Mouse (Mus musculus) midbrain, embryonic 16.5 days (tissue): Measurements from ENCODE around the gene Vsir. TPM values are rescaled to one million over a fixed set of nuclear protein-coding genes. Genes with fewer than 3 reads are reported as not detected.

Experiments
- ATAC-seq: fragments of 200-750 bp; cut with Nextera tagmentation; 2 replicates; pipeline ENCODE4 v1.8.0; 2017; ENCODE audit warnings: moderate TSS enrichment
- H3K27ac ChIP-seq: fragments of 300-500 bp; sonication (generic); 2 replicates; pipeline ENCODE4 v1.5.1; 2014; ENCODE audit warnings: mild to moderate bottlenecking, low read length, mixed read lengths
- H3K27me3 ChIP-seq: fragments of 300-500 bp; sonication (generic); 2 replicates; pipeline ENCODE4 v1.6.1; 2014; ENCODE audit warnings: low read depth, low read length, mixed read lengths; ENCODE audit not compliant: control insufficient read depth, insufficient read depth
- H3K36me3 ChIP-seq: fragments of 300-500 bp; sonication (generic); 2 replicates; pipeline ENCODE4 v1.6.1; 2014; ENCODE audit warnings: mild to moderate bottlenecking, low read length, moderate library complexity, mixed read lengths; ENCODE audit not compliant: control insufficient read depth, insufficient read depth
- H3K4me1 ChIP-seq: fragments of 300-500 bp; sonication (generic); 2 replicates; pipeline ENCODE4 v1.6.1; 2014; ENCODE audit warnings: mild to moderate bottlenecking, low read length, mixed read lengths; ENCODE audit not compliant: control insufficient read depth, insufficient read depth
- H3K4me2 ChIP-seq: fragments of 300-500 bp; sonication (generic); 2 replicates; pipeline ENCODE4 v1.6.1; 2014; ENCODE audit warnings: mild to moderate bottlenecking, low read length, mixed read lengths
- H3K4me3 ChIP-seq: fragments of 300-500 bp; sonication (generic); 2 replicates; pipeline ENCODE4 v1.5.1; 2014; ENCODE audit warnings: low read depth, mild to moderate bottlenecking, low read length, moderate library complexity, mixed read lengths
- H3K9ac ChIP-seq: fragments of 300-500 bp; sonication (generic); 2 replicates; pipeline ENCODE4 v1.6.1; 2014; ENCODE audit warnings: low read depth, low read length, mixed read lengths
- H3K9me3 ChIP-seq: fragments of 300-500 bp; sonication (generic); replicated peaks from 2 replicates; pipeline ENCODE4 v1.6.1; 2014; ENCODE audit warnings: mild to moderate bottlenecking, low read length, mixed read lengths; ENCODE audit not compliant: control insufficient read depth, poor library complexity, severe bottlenecking
- WGBS: fragments of 180-500 bp; shearing (Covaris S2); extraction: QIAGEN DNeasy Blood & Tissue Kit; methylation state at CpG from one replicate; pipeline ENCODE4 v1.1.7; 2014; 5-methylcytosine and 5-hydroxymethylcytosine counted together
- polyA plus RNA-seq: library from polyadenylated mRNA; unstranded; fragments of >200 nt; fragmentation: Nextera tagmentation; extraction: Ambion mirVana; gene quantifications from 2 replicates; pipeline ENCODE4 v1.2.1, GENCODE M21; 2015

Gene Vsir
- polyA plus RNA-seq, 1 experiment from 2014 or later = 1.5 TPM

GRCm38 (mm10) chr10:60389447-60389865 lies 42.8 kb downstream of the Vsir start:
- Histone ChIP-seq H3K27ac (no peak overlapping the region), H3K4me1 (no peaks in the 10 kb centered on the region), H3K9me3 (no peaks in the 10 kb centered on the region), H3K4me2 (no peak overlapping the region), H3K4me3 (no peak overlapping the region), H3K36me3 (no peaks in the 10 kb centered on the region), H3K9ac (no peak overlapping the region), H3K27me3 (no peaks in the 10 kb centered on the region)
- ATAC-seq = no peak
- 66% methylated on average over 9 of the region's 9 CpGs for WGBS

- no peak overlapping the region for H3K4me3 ChIP-seq
- no peaks in the 10 kb centered on the region for H3K4me1 ChIP-seq
- H3K27ac ChIP-seq = no peak overlapping the region
- 36% methylated on average over 6 of the region's 6 CpGs for WGBS
- H3K36me3 ChIP-seq = no peaks in the 10 kb centered on the region
- no peak for ATAC-seq
- H3K9me3 ChIP-seq = no peaks in the 10 kb centered on the region
- H3K4me2 ChIP-seq = no peak overlapping the region
- no peak overlapping the region for H3K9ac ChIP-seq
- H3K27me3 ChIP-seq = no peaks in the 10 kb centered on the region
Observed at GRCm38 (mm10) chr10:60390177-60390903, 43.7 kb downstream of the Vsir start.

- ATAC-seq = no peak
- Histone ChIP-seq H3K4me1 (no peaks in the 10 kb centered on the region), H3K27ac (no peak overlapping the region), H3K9me3 (no peaks in the 10 kb centered on the region), H3K27me3 (no peaks in the 10 kb centered on the region), H3K4me2 (no peak overlapping the region), H3K4me3 (no peak overlapping the region), H3K9ac (no peak overlapping the region), H3K36me3 (no peaks in the 10 kb centered on the region)
- 71% methylated on average over 5 of the region's 5 CpGs for WGBS
Observed at GRCm38 (mm10) chr10:60390904-60391420, 44.3 kb downstream of the Vsir start.

- WGBS = 73% methylated on average over 9 of the region's 9 CpGs
- Histone ChIP-seq H3K27ac (no peak overlapping the region), H3K36me3 (no peaks in the 10 kb centered on the region), H3K9me3 (no peaks in the 10 kb centered on the region), H3K27me3 (no peaks in the 10 kb centered on the region), H3K4me1 (no peaks in the 10 kb centered on the region), H3K4me2 (no peak overlapping the region), H3K4me3 (no peak overlapping the region), H3K9ac (no peak overlapping the region)
- peak; percentile 62; the same call in 1 of the 2 replicates for ATAC-seq
Observed at GRCm38 (mm10) chr10:60391661-60392060, 45.0 kb downstream of the Vsir start.

- H3K4me2 ChIP-seq = no peak overlapping the region
- no peaks in the 10 kb centered on the region for H3K36me3 ChIP-seq
- WGBS = 67% methylated on average over 7 of the region's 7 CpGs
- H3K9me3 ChIP-seq = no peaks in the 10 kb centered on the region
- no peaks in the 10 kb centered on the region for H3K4me1 ChIP-seq
- H3K27me3 ChIP-seq = no peaks in the 10 kb centered on the region
- H3K27ac ChIP-seq = no peak overlapping the region
- H3K9ac ChIP-seq = no peak overlapping the region
- ATAC-seq = no peak
- H3K4me3 ChIP-seq = no peak overlapping the region
Observed at GRCm38 (mm10) chr10:60394936-60395335, 48.3 kb downstream of the Vsir start.

GRCm38 (mm10) chr10:60395605-60396004 lies 49.0 kb downstream of the Vsir start:
- 72% methylated on average over 5 of the region's 5 CpGs for WGBS
- no peaks in the 10 kb centered on the region for H3K9me3 ChIP-seq
- no peak overlapping the region for H3K9ac ChIP-seq
- H3K27me3 ChIP-seq = no peaks in the 10 kb centered on the region
- H3K36me3 ChIP-seq = no peaks in the 10 kb centered on the region
- no peak for ATAC-seq
- H3K4me1 ChIP-seq = 0 out of 2 replicates have a peak, but pooled peaks cover 3% of the 10 kb centered on the region
- no peak overlapping the region for H3K27ac ChIP-seq
- no peak overlapping the region for H3K4me3 ChIP-seq
- H3K4me2 ChIP-seq = no peak overlapping the region

- Histone ChIP-seq H3K4me2 (no peak overlapping the region), H3K36me3 (no peaks in the 10 kb centered on the region), H3K27ac (no peak overlapping the region), H3K4me3 (no peak overlapping the region), H3K4me1 (0 out of 2 replicates have a peak, but pooled peaks cover 3% of the 10 kb centered on the region), H3K9me3 (no peaks in the 10 kb centered on the region), H3K9ac (no peak overlapping the region), H3K27me3 (no peaks in the 10 kb centered on the region)
- ATAC-seq = no peak
- WGBS = 89% methylated on average over 10 of the region's 10 CpGs
Observed at GRCm38 (mm10) chr10:60398051-60398814, 51.6 kb downstream of the Vsir start.

- peak within 1 kb of the TSS; percentile 45 for H3K27ac ChIP-seq
- H3K27me3 ChIP-seq = no peaks in the 10 kb centered on the region
- H3K4me1 ChIP-seq = 0 out of 2 replicates have a peak, but pooled peaks cover 3% of the 10 kb centered on the region
- peak; percentile 56; the same call in 1 of the 2 replicates for ATAC-seq
- peak within 1 kb of the TSS; percentile 31 for H3K4me2 ChIP-seq
- H3K36me3 ChIP-seq = no peaks in the 10 kb centered on the region
- no peak within 1 kb of the TSS for H3K9ac ChIP-seq
- H3K4me3 ChIP-seq = no peak within 1 kb of the TSS
- no peaks in the 10 kb centered on the region for H3K9me3 ChIP-seq
- 46% methylated on average over 7 of the region's 7 CpGs for WGBS
Observed at GRCm38 (mm10) chr10:60399449-60399848, 52.8 kb downstream of the Vsir start, which contains the start of gene Gm17455. Gene Gm17455 (plus strand): TSS chr10:60399726.
